Mouse (Mus musculus) intestine, embryonic 14.5 days (tissue): Measurements from ENCODE around the gene Hbb-bh2. TPM values are rescaled to one million over a fixed set of nuclear protein-coding genes. Genes with fewer than 3 reads are reported as not detected.
"Not testable (repeated sequence)": the region's sequence is repeated elsewhere in the genome, so short reads cannot be mapped to it uniquely, and the experiment has no call there.

Source experiments
- ATAC-seq: fragments of 200-750 bp; cut with Nextera tagmentation; replicated peaks from 2 replicates; pipeline ENCODE4 v1.8.0; 2017; ENCODE audit warnings: low read depth, moderate number of reproducible peaks, moderate TSS enrichment, moderate library complexity; ENCODE audit not compliant: low FRiP score, low TSS enrichment
- DNase-seq: peaks from one replicate; pipeline ENCODE4 v3.0.0-alpha.2; 2018; ENCODE audit warnings: low spot score
- H3K27ac ChIP-seq: fragments of 300-500 bp; sonication (generic); 2 replicates; pipeline ENCODE4 v1.5.1; 2014; ENCODE audit warnings: low read depth, mild to moderate bottlenecking, control low read depth
- H3K27me3 ChIP-seq: fragments of 300-500 bp; sonication (generic); replicated peaks from 2 replicates; pipeline ENCODE4 v1.6.1; 2014; ENCODE audit warnings: low read length, control low read depth; ENCODE audit not compliant: control insufficient read depth, insufficient read depth
- H3K36me3 ChIP-seq: fragments of 300-500 bp; sonication (generic); 2 replicates; pipeline ENCODE4 v1.6.1; 2014; ENCODE audit warnings: low read length, control low read depth; ENCODE audit not compliant: control insufficient read depth, insufficient read depth
- H3K4me1 ChIP-seq: fragments of 300-500 bp; sonication (generic); replicated peaks from 2 replicates; pipeline ENCODE4 v1.6.1; 2014; ENCODE audit warnings: low read length, control low read depth, mixed read lengths; ENCODE audit not compliant: control insufficient read depth, insufficient read depth
- H3K4me2 ChIP-seq: fragments of 300-500 bp; sonication (generic); 2 replicates; pipeline ENCODE4 v1.6.1; 2014; ENCODE audit warnings: low read length
- H3K4me3 ChIP-seq: fragments of 300-500 bp; sonication (generic); 2 replicates; pipeline ENCODE4 v1.5.1; 2014; ENCODE audit warnings: low read depth, low read length, control low read depth, mixed read lengths
- H3K9ac ChIP-seq: fragments of 300-500 bp; sonication (generic); 2 replicates; pipeline ENCODE4 v1.6.1; 2014; ENCODE audit warnings: mild to moderate bottlenecking, low read length
- H3K9me3 ChIP-seq: fragments of 300-500 bp; sonication (generic); 2 replicates; pipeline ENCODE4 v1.6.1; 2016; ENCODE audit warnings: low read length, control low read depth; ENCODE audit not compliant: control insufficient read depth
- WGBS: fragments of 180-500 bp; shearing (Covaris S2); extraction: QIAGEN DNeasy Blood & Tissue Kit; methylation state at CpG from one replicate; pipeline ENCODE4 v1.1.7; 2014; 5-methylcytosine and 5-hydroxymethylcytosine counted together
- polyA plus RNA-seq: library from polyadenylated mRNA; unstranded; fragments of >200 nt; fragmentation: Nextera tagmentation; extraction: Ambion mirVana; gene quantifications from 2 replicates; pipeline ENCODE4 v1.2.1, GENCODE M21; 2014

Hbb-bh2 gene
- polyA plus RNA-seq, 1 experiment from 2014 or later: not detected

DNA sequence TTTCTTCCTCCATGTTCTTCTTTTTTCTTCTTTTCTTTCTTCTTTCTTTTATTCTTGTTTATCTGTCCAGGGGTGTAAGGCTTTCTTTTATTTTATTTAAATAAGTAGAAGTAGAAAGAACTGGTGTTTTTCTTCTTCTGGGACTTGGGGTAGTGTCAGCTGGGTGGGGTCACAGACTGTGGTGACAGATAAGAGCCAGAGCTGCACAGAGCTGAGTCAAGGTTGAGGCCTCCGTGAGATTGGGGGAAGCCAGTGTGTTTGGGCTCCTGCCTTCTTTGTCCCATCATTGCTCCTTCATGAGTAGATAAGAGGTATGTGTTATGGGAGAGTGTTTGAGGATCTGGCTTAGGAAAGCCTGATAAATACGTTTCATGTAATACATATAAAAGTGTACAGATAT lies 18.8 kb upstream of the Hbb-bh2 start:
- DNase-seq (no peak), ATAC-seq (no peak)
- Histone ChIP-seq H3K4me3 (no peak overlapping the region), H3K4me2 (no peak overlapping the region), H3K9me3 (no peaks in the 10 kb centered on the region), H3K9ac (no peak overlapping the region), H3K27me3 (no peaks in the 10 kb centered on the region), H3K36me3 (no peaks in the 10 kb centered on the region), H3K27ac (no peak overlapping the region), H3K4me1 (no peaks in the 10 kb centered on the region)
- WGBS: 58% methylated on average over 2 of the region's 2 CpGs

DNA sequence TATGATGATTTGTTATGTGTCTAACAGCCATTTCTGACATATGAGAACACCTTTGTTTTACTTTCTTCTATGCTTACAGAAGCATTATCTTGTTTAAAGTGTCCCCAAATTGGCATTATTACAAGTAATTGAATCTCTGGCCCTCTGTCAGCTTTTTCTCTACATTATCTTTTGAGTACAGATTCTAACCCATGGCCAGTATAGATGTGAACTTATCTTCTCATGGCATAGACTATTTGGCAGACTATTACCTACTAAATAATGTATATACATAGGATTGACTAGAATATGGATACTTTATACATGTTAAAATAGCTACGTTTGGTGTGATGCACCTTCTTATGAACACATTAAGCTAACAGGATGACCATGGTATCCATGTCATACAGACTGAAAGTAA lies 14.3 kb upstream of the Hbb-bh2 start:
- Histone ChIP-seq H3K9ac (no peak overlapping the region), H3K9me3 (no peaks in the 10 kb centered on the region), H3K4me3 (no peak overlapping the region), H3K36me3 (no peaks in the 10 kb centered on the region), H3K27me3 (no peaks in the 10 kb centered on the region), H3K27ac (no peak overlapping the region), H3K4me1 (no peaks in the 10 kb centered on the region), H3K4me2 (no peak overlapping the region)
- ATAC-seq (no peak), DNase-seq (no peak)
- WGBS: 78% methylated on average over 1 of the region's 1 CpGs

DNA sequence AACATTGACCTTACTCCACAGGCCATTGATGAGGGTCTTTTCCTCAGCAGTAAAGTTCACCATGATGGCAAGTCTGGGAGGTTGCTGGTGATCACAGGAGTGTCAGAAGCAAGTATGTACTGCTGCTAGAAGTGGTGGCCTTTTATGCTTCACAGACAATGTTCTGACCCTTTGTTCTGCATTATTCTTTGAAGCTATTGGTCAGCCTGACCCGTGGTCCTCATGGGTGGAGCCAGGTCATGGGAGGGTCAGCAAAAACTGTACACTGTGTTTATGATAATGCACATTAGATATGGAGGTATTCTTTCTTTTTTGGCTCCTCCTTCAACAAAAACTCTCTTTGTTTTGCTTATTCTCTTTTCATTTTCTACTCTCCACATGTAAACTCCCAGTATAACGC lies 12.8 kb upstream of the Hbb-bh2 start, which contains the start of gene Hbb-y:
Gene Hbb-y (minus strand): TSS at position 127 of the 400 bp plus-strand sequence.
- no peak within 1 kb of the TSS for H3K27ac ChIP-seq
- DNase-seq: no peak
- H3K36me3 ChIP-seq: no peaks in the 10 kb centered on the region
- H3K9ac ChIP-seq: no peak within 1 kb of the TSS
- WGBS: 57% methylated on average over 2 of the region's 2 CpGs
- no peaks in the 10 kb centered on the region for H3K9me3 ChIP-seq
- H3K4me2 ChIP-seq: no peak within 1 kb of the TSS
- ATAC-seq: no peak
- no peaks in the 10 kb centered on the region for H3K4me1 ChIP-seq
- H3K27me3 ChIP-seq: no peaks in the 10 kb centered on the region
- no peak within 1 kb of the TSS for H3K4me3 ChIP-seq

DNA sequence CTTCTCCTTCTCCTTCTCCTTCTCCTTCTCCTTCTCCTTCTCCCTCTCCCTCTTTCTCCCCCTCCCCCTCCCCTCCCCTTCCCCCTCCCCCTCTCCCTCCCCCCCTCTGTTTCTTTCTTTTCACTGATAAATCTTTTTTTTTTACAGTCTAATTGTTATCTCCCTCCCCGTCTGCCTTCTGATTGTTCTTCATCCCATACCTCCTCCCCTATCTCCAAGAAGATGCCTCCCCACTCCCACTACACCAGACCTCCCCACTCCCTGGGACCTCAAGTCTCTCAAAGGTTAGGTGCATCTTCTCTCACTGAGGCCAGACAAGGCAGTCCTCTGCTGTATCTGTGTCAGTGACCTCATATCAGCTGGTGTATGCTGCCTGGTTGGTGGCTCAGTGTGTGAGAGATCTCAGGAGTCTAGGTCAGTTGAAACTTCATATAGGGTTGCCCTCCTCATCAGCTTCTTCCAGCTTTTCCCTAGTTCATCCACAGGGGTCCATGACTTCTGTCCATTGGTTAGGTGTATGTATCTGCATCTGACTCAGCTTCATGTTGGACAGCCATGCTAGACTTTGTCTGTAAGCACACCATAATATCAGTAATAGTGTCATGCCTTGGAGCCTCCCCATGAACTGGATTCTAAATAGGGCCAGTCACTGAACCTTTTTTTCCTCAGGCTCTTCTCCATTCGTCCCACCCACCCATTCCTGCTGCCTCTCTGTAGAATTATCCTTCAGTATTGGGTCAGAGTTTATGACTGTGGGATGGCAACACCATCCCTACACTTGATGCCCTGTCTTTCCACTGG lies 4.4 kb upstream of the Hbb-bh2 start:
- no peaks in the 10 kb centered on the region for H3K4me1 ChIP-seq
- H3K4me2 ChIP-seq: no peak overlapping the region
- H3K4me3 ChIP-seq: no peak overlapping the region
- H3K9me3 ChIP-seq: no peaks in the 10 kb centered on the region
- H3K36me3 ChIP-seq: no peaks in the 10 kb centered on the region
- DNase-seq: no peak
- H3K27ac ChIP-seq: no peak overlapping the region
- no peak for ATAC-seq
- no peaks in the 10 kb centered on the region for H3K27me3 ChIP-seq
- no peak overlapping the region for H3K9ac ChIP-seq
- WGBS: 56% methylated on average over 2 of the region's 2 CpGs

DNA sequence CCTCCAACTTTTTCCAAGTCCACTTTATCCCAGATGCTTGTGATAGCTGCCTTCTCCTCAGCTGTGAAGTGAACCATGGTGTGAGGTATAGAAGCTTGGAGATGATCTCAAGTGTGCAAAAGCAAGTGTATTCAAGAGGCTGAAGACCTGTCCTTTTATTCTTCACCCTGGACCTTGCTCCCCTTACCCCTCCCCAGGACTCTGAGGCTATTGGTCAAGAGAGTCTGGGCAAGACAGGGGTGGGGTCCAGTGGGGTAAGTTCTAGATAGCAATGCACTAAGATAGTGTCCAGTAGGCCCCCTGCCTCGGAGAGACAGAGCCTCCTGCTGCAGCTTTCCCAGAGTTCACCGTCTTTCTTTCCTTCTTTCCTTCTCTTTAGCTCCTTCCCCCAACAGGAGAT lies 2.7 kb upstream of the Hbb-bh2 start, which contains the start of gene Hbb-bh1:
Gene Hbb-bh1 (minus strand): TSS at position 131 of the 400 bp plus-strand sequence.
- Histone ChIP-seq H3K4me1 (no peaks in the 10 kb centered on the region), H3K27me3 (no peaks in the 10 kb centered on the region), H3K4me2 (no peak within 1 kb of the TSS), H3K9me3 (no peaks in the 10 kb centered on the region), H3K4me3 (no peak within 1 kb of the TSS), H3K27ac (no peak within 1 kb of the TSS), H3K9ac (no peak within 1 kb of the TSS), H3K36me3 (no peaks in the 10 kb centered on the region)
- DNase-seq (no peak), ATAC-seq (no peak)
- 69% methylated on average over 2 of the region's 2 CpGs for WGBS

DNA sequence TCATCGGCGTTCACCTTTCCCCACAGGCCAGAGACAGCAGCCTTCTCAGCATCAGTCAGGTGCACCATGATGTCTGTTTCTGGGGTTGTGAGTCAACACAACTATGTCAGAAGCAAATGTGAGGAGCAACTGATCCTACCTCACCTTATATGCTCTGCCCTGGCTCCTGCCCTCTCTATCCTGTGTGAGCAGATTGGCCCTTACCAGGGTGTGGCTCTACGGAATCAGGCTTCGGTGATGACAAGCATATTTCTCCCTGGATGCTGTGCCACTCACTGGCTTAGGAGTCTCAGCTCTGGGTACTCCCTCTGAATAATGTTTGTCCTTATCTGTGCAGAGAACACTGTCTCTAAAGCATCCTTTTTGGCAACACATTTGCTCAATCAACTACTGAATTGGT lies 12.5 kb downstream of the Hbb-bh2 start, which contains the start of gene Hbb-bs:
Gene Hbb-bs (minus strand): TSS at position 289 of the 400 bp plus-strand sequence.
- no peak for DNase-seq
- Histone ChIP-seq H3K4me1 (no peaks in the 10 kb centered on the region), H3K4me2 (no peak within 1 kb of the TSS), H3K27ac (no peak within 1 kb of the TSS), H3K9ac (no peak within 1 kb of the TSS), H3K36me3 (no peaks in the 10 kb centered on the region), H3K4me3 (no peak within 1 kb of the TSS), H3K27me3 (no peaks in the 10 kb centered on the region), H3K9me3 (no peaks in the 10 kb centered on the region)
- WGBS: 95% methylated on average over 4 of the region's 4 CpGs
- ATAC-seq: no peak

DNA sequence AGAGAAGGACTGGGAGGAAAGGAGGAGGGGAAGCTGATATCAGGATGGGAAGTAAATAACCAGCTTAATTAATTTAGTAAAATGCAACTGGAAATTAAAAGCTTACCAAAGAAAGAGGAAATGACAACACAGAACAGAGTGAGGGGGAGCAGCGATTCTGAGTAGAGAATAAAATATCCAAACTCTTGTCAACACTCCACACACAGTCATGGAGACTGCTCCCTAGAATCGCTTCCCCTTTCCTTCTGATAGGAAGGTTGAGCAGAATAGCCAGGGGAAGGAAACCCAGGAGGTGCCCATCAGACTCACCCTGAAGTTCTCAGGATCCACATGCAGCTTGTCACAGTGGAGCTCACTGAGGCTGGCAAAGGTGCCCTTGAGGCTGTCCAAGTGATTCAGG lies 13.2 kb downstream of the Hbb-bh2 start:
- no CpG with 5 or more reads among the region's 2 CpGs for WGBS
- not testable (repeated sequence) for H3K9me3 ChIP-seq, H3K4me1 ChIP-seq, H3K27me3 ChIP-seq, H3K4me3 ChIP-seq, H3K4me2 ChIP-seq, ATAC-seq, H3K27ac ChIP-seq, H3K36me3 ChIP-seq, H3K9ac ChIP-seq, DNase-seq

DNA sequence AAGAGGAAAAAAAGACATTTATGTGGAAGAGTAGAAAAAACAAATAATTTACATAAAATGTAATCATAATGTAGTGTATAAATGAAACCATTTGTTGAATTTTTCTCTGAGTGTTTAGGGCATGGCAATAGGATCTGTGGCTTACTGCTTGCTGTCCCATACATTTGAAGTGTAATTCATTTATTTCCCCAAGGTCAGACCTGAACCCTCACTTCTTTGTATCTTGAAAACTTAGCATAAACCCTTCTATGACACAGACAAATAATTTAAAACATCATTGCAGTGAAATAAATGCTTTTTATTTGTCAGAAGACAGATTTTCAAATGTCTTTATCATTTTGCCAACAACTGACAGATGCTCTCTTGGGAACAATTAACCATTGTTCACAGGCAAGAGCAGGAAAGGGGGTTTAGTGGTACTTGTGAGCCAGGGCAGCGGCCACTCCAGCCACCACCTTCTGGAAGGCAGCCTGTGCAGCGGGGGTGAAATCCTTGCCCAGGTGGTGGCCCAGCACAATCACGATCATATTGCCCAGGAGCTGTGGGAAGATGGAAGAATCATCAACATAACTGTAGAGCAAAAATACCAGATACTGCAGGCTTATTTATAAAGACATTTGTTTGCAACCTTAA lies 13.9 kb downstream of the Hbb-bh2 start:
- no peak for DNase-seq
- Histone ChIP-seq H3K9ac (no peak overlapping the region), H3K27ac (no peak overlapping the region), H3K27me3 (no peaks in the 10 kb centered on the region), H3K4me1 (no peaks in the 10 kb centered on the region), H3K4me3 (no peak overlapping the region), H3K36me3 (no peaks in the 10 kb centered on the region), H3K9me3 (no peaks in the 10 kb centered on the region), H3K4me2 (no peak overlapping the region)
- no peak for ATAC-seq
- WGBS: 63% methylated on average over 3 of the region's 3 CpGs
